Mouse (Mus musculus) intestine, embryonic 15.5 days (tissue): Measurements from ENCODE around the gene Map1s. TPM values are rescaled to one million over a fixed set of nuclear protein-coding genes. Genes with fewer than 3 reads are reported as not detected.

Experiments used
- ATAC-seq: fragments of 200-750 bp; cut with Nextera tagmentation; 2 replicates; pipeline ENCODE4 v1.8.0; 2017; ENCODE audit warnings: moderate TSS enrichment, moderate library complexity
- H3K27ac ChIP-seq: fragments of 300-500 bp; sonication (generic); 2 replicates; pipeline ENCODE4 v1.5.1; 2015; ENCODE audit warnings: mild to moderate bottlenecking, inconsistent platforms
- H3K27me3 ChIP-seq: fragments of 300-500 bp; sonication (generic); replicated peaks from 2 replicates; pipeline ENCODE4 v1.6.1; 2015; ENCODE audit warnings: inconsistent platforms
- H3K36me3 ChIP-seq: fragments of 300-500 bp; sonication (generic); 2 replicates; pipeline ENCODE4 v1.6.1; 2015; ENCODE audit warnings: inconsistent platforms
- H3K4me1 ChIP-seq: fragments of 300-500 bp; sonication (generic); replicated peaks from 2 replicates; pipeline ENCODE4 v1.6.1; 2015; ENCODE audit warnings: inconsistent platforms
- H3K4me2 ChIP-seq: fragments of 300-500 bp; sonication (generic); replicated peaks from 2 replicates; pipeline ENCODE4 v1.6.1; 2015; ENCODE audit warnings: mild to moderate bottlenecking, inconsistent platforms
- H3K4me3 ChIP-seq: fragments of 300-500 bp; sonication (generic); replicated peaks from 2 replicates; pipeline ENCODE4 v1.5.1; 2015; ENCODE audit warnings: inconsistent platforms
- H3K9ac ChIP-seq: fragments of 300-500 bp; sonication (generic); 2 replicates; pipeline ENCODE4 v1.6.1; 2015; ENCODE audit warnings: inconsistent platforms
- H3K9me3 ChIP-seq: fragments of 300-500 bp; sonication (generic); 2 replicates; pipeline ENCODE4 v1.6.1; 2016; ENCODE audit warnings: inconsistent platforms
- WGBS: fragments of 180-500 bp; shearing (Covaris S2); methylation state at CpG from one replicate; pipeline ENCODE4 v1.1.7; 2015; 5-methylcytosine and 5-hydroxymethylcytosine counted together
- microRNA counts: library from miRNA; unstranded; fragments of <30 nt; microRNA quantifications from one replicate; lab custom pipeline; 2016
- polyA plus RNA-seq: library from polyadenylated mRNA; unstranded; fragments of >200 nt; fragmentation: Nextera tagmentation; extraction: Ambion mirVana; gene quantifications from 2 replicates; pipeline ENCODE4 v1.2.1, GENCODE M21; 2015

Gene Map1s
- polyA plus RNA-seq, 1 experiment from 2014 or later: 36.7 TPM

DNA sequence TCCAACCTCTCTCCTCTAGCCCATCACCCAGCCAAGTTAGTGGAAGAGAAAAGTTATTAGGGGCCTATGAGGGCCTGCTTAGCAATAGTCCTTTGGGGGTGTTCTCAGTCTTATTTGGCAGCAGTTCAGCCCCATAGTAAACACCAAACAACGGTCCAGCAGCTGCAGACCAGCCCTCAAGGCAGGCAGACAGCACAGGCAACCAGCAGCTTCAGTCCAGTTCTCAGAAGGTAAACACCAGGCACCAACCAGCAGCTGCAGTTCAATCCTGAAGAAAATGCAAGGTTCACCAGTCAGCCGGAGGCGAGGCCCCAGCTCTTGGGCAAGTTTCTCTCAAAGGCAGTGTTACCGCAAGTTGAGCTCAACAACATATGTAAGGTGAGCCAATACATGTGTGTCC lies 27.3 kb downstream of the Map1s start:
- Histone ChIP-seq H3K27ac (no peak overlapping the region), H3K36me3 (no peaks in the 10 kb centered on the region), H3K27me3 (no peaks in the 10 kb centered on the region), H3K4me1 (no peaks in the 10 kb centered on the region), H3K9me3 (no peaks in the 10 kb centered on the region), H3K4me2 (no peak overlapping the region), H3K9ac (no peak overlapping the region), H3K4me3 (no peak overlapping the region)
- ATAC-seq: no peak
- WGBS: 71% methylated on average over 4 of the region's 4 CpGs

DNA sequence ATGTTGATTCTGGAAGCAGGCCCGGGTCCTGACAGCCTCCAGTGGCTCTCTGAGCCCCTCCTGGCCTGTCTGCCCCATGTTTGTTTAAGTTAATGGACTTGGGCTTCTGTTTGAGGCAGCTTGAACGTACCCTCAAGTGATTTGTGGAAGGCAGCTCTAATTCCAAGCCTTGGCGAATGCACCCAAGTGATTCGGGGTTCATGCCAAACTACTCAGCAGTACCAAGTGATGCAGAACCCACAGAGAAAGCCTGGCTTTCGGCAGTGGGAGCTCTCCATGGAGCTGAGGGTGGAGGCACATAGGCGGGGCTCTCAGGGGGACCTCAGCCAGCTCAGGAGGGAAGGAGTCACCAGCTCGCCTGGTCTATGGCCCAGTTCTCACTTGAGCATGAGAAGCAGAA lies 29.1 kb downstream of the Map1s start:
- no peak overlapping the region for H3K4me2 ChIP-seq
- ATAC-seq: no peak
- WGBS: 48% methylated on average over 7 of the region's 7 CpGs

DNA sequence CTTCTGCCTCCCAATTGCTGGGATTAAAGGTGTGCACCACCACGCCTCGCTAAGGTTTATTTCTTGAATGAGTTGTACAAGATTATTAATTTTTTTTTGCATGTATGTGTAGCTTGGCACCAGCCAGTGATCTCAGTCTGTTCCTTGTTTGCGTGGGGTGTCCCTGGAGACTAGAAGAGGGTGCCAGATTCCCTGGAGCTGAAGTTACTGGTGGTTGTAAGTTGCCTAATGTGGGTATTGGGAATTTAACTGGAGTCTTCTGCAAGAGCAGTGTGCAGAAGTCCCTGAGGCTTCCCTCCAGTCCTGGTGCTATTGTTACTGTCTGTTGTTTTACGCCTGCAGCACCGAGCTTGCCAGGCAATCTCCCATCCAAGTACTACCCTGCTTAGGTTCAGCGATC lies 31.5 kb downstream of the Map1s start:
- no peak for ATAC-seq
- Histone ChIP-seq H3K4me1 (no peaks in the 10 kb centered on the region), H3K4me3 (no peak overlapping the region), H3K4me2 (no peak overlapping the region), H3K9me3 (no peaks in the 10 kb centered on the region), H3K27ac (no peak overlapping the region), H3K36me3 (no peaks in the 10 kb centered on the region), H3K27me3 (no peaks in the 10 kb centered on the region), H3K9ac (no peak overlapping the region)
- 86% methylated on average over 6 of the region's 6 CpGs for WGBS

More for the DNA sequence above, 29.1 kb downstream of the Map1s start:
- H3K9me3 ChIP-seq: no peaks in the 10 kb centered on the region
- H3K4me3 ChIP-seq: no peak overlapping the region
- H3K27me3 ChIP-seq: no peaks in the 10 kb centered on the region
- H3K4me1 ChIP-seq: no peaks in the 10 kb centered on the region
- no peaks in the 10 kb centered on the region for H3K36me3 ChIP-seq
- H3K9ac ChIP-seq: no peak overlapping the region
- H3K27ac ChIP-seq: no peak overlapping the region

DNA sequence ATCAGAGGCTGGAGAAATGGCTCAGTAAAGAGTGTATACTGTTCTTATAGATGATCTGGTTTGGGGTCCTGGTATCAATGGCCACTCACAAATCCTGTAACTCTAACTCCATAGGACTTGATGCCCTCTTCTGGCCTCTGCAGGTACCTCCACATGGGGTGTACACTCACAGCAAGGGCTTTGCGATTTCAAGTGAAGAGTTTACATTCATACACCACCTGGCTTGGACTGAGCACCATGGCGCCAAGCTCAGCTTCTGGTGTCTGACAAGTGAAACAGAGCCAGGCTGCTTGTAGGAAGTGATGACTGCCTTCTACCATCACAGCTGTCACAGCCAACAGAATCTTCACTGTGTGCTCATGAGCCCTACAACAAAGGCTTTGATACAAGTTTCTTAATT lies 35.7 kb downstream of the Map1s start:
- H3K4me3 ChIP-seq: no peak overlapping the region
- no peak overlapping the region for H3K27ac ChIP-seq
- H3K9ac ChIP-seq: no peak overlapping the region
- no peaks in the 10 kb centered on the region for H3K4me1 ChIP-seq
- no peak for ATAC-seq
- H3K9me3 ChIP-seq: no peaks in the 10 kb centered on the region
- no peaks in the 10 kb centered on the region for H3K27me3 ChIP-seq
- WGBS: 60% methylated on average over 2 of the region's 2 CpGs
- H3K36me3 ChIP-seq: no peaks in the 10 kb centered on the region
- H3K4me2 ChIP-seq: no peak overlapping the region

DNA sequence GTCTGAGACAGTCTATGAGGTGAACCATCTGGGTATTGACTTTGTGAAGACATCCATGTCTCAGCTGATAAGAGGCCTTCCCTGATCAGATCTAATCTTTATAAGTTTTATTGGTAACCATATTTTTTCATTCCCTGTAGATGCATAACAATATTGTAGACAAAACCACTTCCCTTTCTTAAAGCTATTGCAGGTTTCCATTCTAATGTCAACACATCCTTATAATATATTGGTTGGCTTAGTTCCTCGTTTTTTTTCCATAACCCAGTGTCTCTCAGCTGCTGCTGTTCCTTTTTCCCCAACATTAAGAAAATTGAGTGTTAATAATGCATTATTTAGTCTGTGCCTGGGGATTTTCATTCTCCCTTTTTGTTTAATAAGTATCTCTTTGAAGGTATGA lies 37.5 kb downstream of the Map1s start:
- H3K27me3 ChIP-seq: no peaks in the 10 kb centered on the region
- H3K36me3 ChIP-seq: no peaks in the 10 kb centered on the region
- no peak overlapping the region for H3K9ac ChIP-seq
- no peak overlapping the region for H3K4me3 ChIP-seq
- H3K9me3 ChIP-seq: no peaks in the 10 kb centered on the region
- no peak overlapping the region for H3K27ac ChIP-seq
- no peaks in the 10 kb centered on the region for H3K4me1 ChIP-seq
- H3K4me2 ChIP-seq: no peak overlapping the region
- whole genome bisulfite sequencing: 25% methylated on average over 1 of the region's 1 CpGs
- no peak for ATAC-seq

DNA sequence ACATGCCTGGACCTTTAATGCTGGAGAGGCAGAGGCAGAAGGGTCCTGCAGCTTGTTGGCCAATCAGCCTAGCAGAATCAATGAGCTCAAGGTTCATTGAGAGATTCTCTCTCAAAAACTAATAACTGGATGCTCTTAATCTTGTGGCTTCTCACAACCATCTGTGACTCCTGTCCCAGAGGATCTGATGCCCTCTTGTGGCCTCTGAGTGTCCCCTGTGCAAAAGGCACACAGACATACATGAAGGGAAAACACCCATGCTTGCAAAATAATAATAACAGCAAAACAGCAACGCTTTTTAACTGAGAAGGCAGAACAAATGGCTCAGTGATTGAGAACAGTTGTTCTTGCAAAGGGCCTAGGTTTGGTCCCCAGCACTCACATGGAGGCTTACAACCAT lies 44.1 kb downstream of the Map1s start:
- Histone ChIP-seq H3K4me2 (no peak overlapping the region), H3K9me3 (no peaks in the 10 kb centered on the region), H3K27me3 (no peaks in the 10 kb centered on the region), H3K9ac (no peak overlapping the region), H3K27ac (no peak overlapping the region), H3K4me1 (no peaks in the 10 kb centered on the region), H3K4me3 (no peak overlapping the region), H3K36me3 (no peaks in the 10 kb centered on the region)
- 66% methylated on average over 1 of the region's 1 CpGs for WGBS
- ATAC-seq: no peak

DNA sequence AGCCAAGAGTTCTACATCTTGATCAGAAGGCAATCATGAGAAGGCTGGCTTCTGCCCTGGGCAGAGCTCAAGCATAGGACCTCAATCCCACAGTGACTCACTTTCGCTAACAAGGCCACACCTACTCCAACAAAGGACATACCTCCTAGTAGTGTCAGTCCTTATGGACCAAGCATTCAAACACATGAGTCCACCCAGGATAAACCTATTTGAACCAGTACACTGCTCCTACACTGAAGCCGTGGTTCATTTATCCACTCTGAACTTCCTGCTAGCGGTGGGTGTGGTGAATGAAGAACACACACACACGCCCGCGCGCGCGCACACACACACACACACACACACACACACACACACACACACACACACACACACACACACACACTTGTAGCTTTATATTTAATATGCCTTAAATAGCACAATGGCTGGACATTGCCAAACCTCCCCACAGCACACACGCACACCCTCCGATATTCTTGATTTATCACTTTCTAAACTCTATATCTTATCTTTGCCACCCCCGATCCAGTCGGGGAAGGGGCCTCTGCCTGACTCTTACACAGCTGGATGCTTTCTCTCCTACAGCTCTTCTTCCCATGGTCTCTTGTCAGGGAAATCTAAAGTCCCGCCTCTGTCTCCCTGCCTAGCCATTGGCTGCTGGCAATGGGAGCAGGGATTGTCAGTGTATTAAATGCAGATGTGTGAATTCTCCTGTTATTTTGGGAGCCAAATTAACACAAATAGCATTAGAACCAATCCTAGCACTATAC lies 55.2 kb downstream of the Map1s start:
- 68% methylated on average over 14 of the region's 14 CpGs for WGBS
- Histone ChIP-seq H3K4me1 (no peaks in the 10 kb centered on the region), H3K4me2 (no peak overlapping the region), H3K27ac (no peak overlapping the region), H3K36me3 (no peaks in the 10 kb centered on the region), H3K4me3 (no peak overlapping the region), H3K9me3 (no peaks in the 10 kb centered on the region), H3K27me3 (no peaks in the 10 kb centered on the region), H3K9ac (no peak overlapping the region)
- ATAC-seq: no peak

DNA sequence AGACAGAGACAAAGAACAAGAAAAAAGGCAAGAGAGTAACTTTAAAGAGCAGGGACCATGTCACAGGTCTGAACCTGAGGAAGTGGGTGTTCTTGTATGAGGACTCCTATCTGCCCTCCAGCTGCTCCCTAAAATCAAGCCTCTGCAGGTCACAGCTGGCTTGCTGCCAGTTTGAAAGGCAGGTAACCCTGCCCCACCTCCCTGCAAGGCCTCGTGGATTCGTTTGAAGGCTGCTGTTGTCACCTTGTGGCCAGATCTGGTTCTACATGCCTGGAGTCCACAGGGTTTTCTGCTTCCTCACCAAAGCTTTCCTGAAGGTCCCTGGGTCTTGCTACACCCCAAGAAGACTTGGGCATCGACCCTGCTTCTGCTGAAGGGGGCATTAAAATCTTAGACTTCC lies 58.4 kb downstream of the Map1s start:
- Histone ChIP-seq H3K27ac (no peak overlapping the region), H3K9me3 (no peaks in the 10 kb centered on the region), H3K4me3 (no peak overlapping the region), H3K9ac (no peak overlapping the region), H3K4me1 (no peaks in the 10 kb centered on the region), H3K27me3 (no peaks in the 10 kb centered on the region), H3K4me2 (no peak overlapping the region), H3K36me3 (no peaks in the 10 kb centered on the region)
- WGBS: 8% methylated on average over 3 of the region's 3 CpGs
- ATAC-seq: peak; percentile 49; the same call in 1 of the 2 replicates

DNA sequence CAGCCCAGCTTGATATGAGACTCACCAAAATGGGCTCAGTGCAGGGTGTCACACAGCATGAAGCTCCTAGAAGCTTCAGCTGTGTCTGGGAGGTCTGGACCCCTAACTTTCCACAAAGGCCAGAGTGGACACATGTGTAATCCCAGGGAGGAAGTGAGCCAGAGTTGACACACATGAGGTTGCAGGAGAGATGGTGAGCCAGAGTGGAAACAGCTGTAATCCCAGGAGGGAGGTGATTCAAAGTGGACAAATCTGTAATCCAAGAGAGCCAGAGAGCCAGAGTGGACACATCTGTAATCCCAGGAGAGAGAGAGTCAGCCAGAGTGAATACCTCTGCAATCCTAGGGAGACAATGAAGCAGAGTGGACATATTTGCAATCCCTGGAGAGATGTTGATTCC lies 59.1 kb downstream of the Map1s start:
- no peak for ATAC-seq
- Histone ChIP-seq H3K27me3 (no peaks in the 10 kb centered on the region), H3K4me1 (no peaks in the 10 kb centered on the region), H3K27ac (no peak overlapping the region), H3K4me2 (no peak overlapping the region), H3K4me3 (no peak overlapping the region), H3K36me3 (no peaks in the 10 kb centered on the region), H3K9me3 (no peaks in the 10 kb centered on the region), H3K9ac (no peak overlapping the region)

MicroRNAs within 50 kb of the gene (microRNA counts, 519-probe panel; counts per million panel counts)
- microRNA mmu-miR-1969 (lab: Ali Mortazavi, UCI): 97.1 counts per million, percentile 29 among the panel's probes with 10 or more counts

Other genes with a start within 250 kb of the Map1s start
- 58.0 and 74.2 TPM in 2 replicates for gene Pgpep1, start 245.5 kb upstream of the Map1s start, polyA plus RNA-seq
- gene Lsm4, start 232.7 kb upstream of the Map1s start, polyA plus RNA-seq: 286 and 323 TPM in 2 replicates
- 83.7 and 88.8 TPM in 2 replicates for gene Jund, start 207.0 kb upstream of the Map1s start, polyA plus RNA-seq
- gene Iqcn, start 202.5 kb upstream of the Map1s start, polyA plus RNA-seq: not detected in 2 replicates
- 2.1 and 2.5 TPM in 2 replicates for gene Gm3336, start 187.4 kb upstream of the Map1s start, polyA plus RNA-seq
- 0.21 and 0.53 TPM in 2 replicates for gene Pde4c, start 182.2 kb upstream of the Map1s start, polyA plus RNA-seq
- gene Rab3a, start 151.3 kb upstream of the Map1s start, polyA plus RNA-seq: 24.0 and 26.0 TPM in 2 replicates
- gene Mpv17l2, start 145.0 kb upstream of the Map1s start, polyA plus RNA-seq: 59.1 and 72.6 TPM in 2 replicates
- 53.1 and 55.3 TPM in 2 replicates for gene Pik3r2, start 129.2 kb upstream of the Map1s start, polyA plus RNA-seq
- gene Mast3, start 100.9 kb upstream of the Map1s start, polyA plus RNA-seq: 13.2 and 16.8 TPM in 2 replicates
- 0.29 and 0.40 TPM in 2 replicates for gene Il12rb1, start 97.5 kb upstream of the Map1s start, polyA plus RNA-seq
- gene Arrdc2, start 66.2 kb upstream of the Map1s start, polyA plus RNA-seq: 7.5 TPM in 2 replicates
- gene Kcnn1, start 42.7 kb upstream of the Map1s start, polyA plus RNA-seq: 2.0 TPM in 2 replicates
- 89.4 and 90.7 TPM in 2 replicates for gene Ccdc124, start 32.0 kb upstream of the Map1s start, polyA plus RNA-seq
- 0.34 and 0.40 TPM in 2 replicates for gene Slc5a5, start 13.2 kb upstream of the Map1s start, polyA plus RNA-seq
- gene Rpl18a, start 8.5 kb upstream of the Map1s start, polyA plus RNA-seq: 4,170 and 4,400 TPM in 2 replicates